Mouse (Mus musculus) limb, embryonic 12.5 days (tissue): ENCODE measurements around the gene Ltbp1. TPM values are rescaled to one million over a fixed set of nuclear protein-coding genes. Genes with fewer than 3 reads are reported as not detected.

Source experiments
- ATAC-seq: fragments of 200-750 bp; cut with Nextera tagmentation; 2 replicates; pipeline ENCODE4 v1.8.0; 2017; ENCODE audit warnings: low read depth, moderate TSS enrichment; ENCODE audit not compliant: insufficient number of reproducible peaks, insufficient read depth, low FRiP score, low TSS enrichment
- H3K27ac ChIP-seq: fragments of 300-500 bp; sonication (generic); 2 replicates; pipeline ENCODE4 v1.5.1; 2016; ENCODE audit warnings: mild to moderate bottlenecking, moderate library complexity
- H3K27me3 ChIP-seq: fragments of 300-500 bp; sonication (generic); 2 replicates; pipeline ENCODE4 v1.6.1; 2016; ENCODE audit warnings: mild to moderate bottlenecking, moderate library complexity
- H3K36me3 ChIP-seq: fragments of 300-500 bp; sonication (generic); 2 replicates; pipeline ENCODE4 v1.6.1; 2016; ENCODE audit warnings: mild to moderate bottlenecking, moderate library complexity
- H3K4me1 ChIP-seq: fragments of 300-500 bp; sonication (generic); replicated peaks from 2 replicates; pipeline ENCODE4 v1.6.1; 2016
- H3K4me2 ChIP-seq: fragments of 300-500 bp; sonication (generic); 2 replicates; pipeline ENCODE4 v1.6.1; 2016; ENCODE audit warnings: mild to moderate bottlenecking, moderate library complexity
- H3K4me3 ChIP-seq: fragments of 300-500 bp; sonication (generic); replicated peaks from 2 replicates; pipeline ENCODE4 v1.5.1; 2016; ENCODE audit warnings: mild to moderate bottlenecking
- H3K9ac ChIP-seq: fragments of 300-500 bp; sonication (generic); replicated peaks from 2 replicates; pipeline ENCODE4 v1.6.1; 2016; ENCODE audit warnings: mild to moderate bottlenecking, moderate library complexity
- H3K9me3 ChIP-seq: fragments of 300-500 bp; sonication (generic); 2 replicates; pipeline ENCODE4 v1.6.1; 2016; ENCODE audit warnings: mild to moderate bottlenecking, moderate library complexity
- WGBS: fragments of 180-500 bp; shearing (Covaris S2); methylation state at CpG from one replicate; pipeline ENCODE4 v1.1.7; 2016; 5-methylcytosine and 5-hydroxymethylcytosine counted together
- polyA plus RNA-seq: library from polyadenylated mRNA; unstranded; fragments of >200 nt; fragmentation: Nextera tagmentation; extraction: Ambion mirVana; gene quantifications from 2 replicates; pipeline ENCODE4 v1.2.1, GENCODE M21; 2016

Gene Ltbp1
- polyA plus RNA-seq, 1 experiment from 2014 or later, result 43.8 TPM

- Histone ChIP-seq H3K9me3 (no peaks in the 10 kb centered on the region), H3K4me1 (no peaks in the 10 kb centered on the region), H3K36me3 (peaks cover 12% of the 10 kb centered on the region; the same call in 1 of the 2 replicates), H3K9ac (no peak overlapping the region), H3K27me3 (no peaks in the 10 kb centered on the region), H3K4me3 (no peak overlapping the region), H3K4me2 (no peak overlapping the region), H3K27ac (no peak overlapping the region)
- 45% methylated on average over 2 of the region's 2 CpGs for WGBS
- ATAC-seq, result no peak
Measured at GRCm38 (mm10) chr17:75258427-75258826, 253.1 kb downstream of the Ltbp1 start.

- H3K9me3 ChIP-seq, result no peaks in the 10 kb centered on the region
- ATAC-seq, result no peak
- no peak overlapping the region for H3K4me3 ChIP-seq
- H3K27me3 ChIP-seq, result no peaks in the 10 kb centered on the region
- WGBS, result 88% methylated on average over 3 of the region's 3 CpGs
- H3K4me2 ChIP-seq, result no peak overlapping the region
- no peaks in the 10 kb centered on the region; the same call in 1 of the 2 replicates for H3K4me1 ChIP-seq
- H3K27ac ChIP-seq, result no peak overlapping the region
- peaks cover 27% of the 10 kb centered on the region for H3K36me3 ChIP-seq
- H3K9ac ChIP-seq, result no peak overlapping the region
Measured at GRCm38 (mm10) chr17:75263336-75263990, 258.1 kb downstream of the Ltbp1 start.

GRCm38 (mm10) chr17:75268506-75268905, 263.1 kb downstream of the Ltbp1 start:
- no peak overlapping the region for H3K27ac ChIP-seq
- no peaks in the 10 kb centered on the region; the same call in 1 of the 2 replicates for H3K4me1 ChIP-seq
- no peak overlapping the region for H3K4me3 ChIP-seq
- no peak overlapping the region for H3K4me2 ChIP-seq
- peaks cover 26% of the 10 kb centered on the region for H3K36me3 ChIP-seq
- no peak for ATAC-seq
- no peak overlapping the region for H3K9ac ChIP-seq
- 73% methylated on average over 4 of the region's 4 CpGs for WGBS
- no peaks in the 10 kb centered on the region for H3K9me3 ChIP-seq
- H3K27me3 ChIP-seq, result no peaks in the 10 kb centered on the region

GRCm38 (mm10) chr17:75272446-75272845, 267.1 kb downstream of the Ltbp1 start:
- H3K4me3 ChIP-seq, result no peak overlapping the region
- no peaks in the 10 kb centered on the region; the same call in 1 of the 2 replicates for H3K4me1 ChIP-seq
- no peaks in the 10 kb centered on the region for H3K9me3 ChIP-seq
- H3K36me3 ChIP-seq, result peaks cover 32% of the 10 kb centered on the region
- no peak overlapping the region for H3K9ac ChIP-seq
- WGBS, result 90% methylated on average over 3 of the region's 3 CpGs
- no peak for ATAC-seq
- H3K27ac ChIP-seq, result no peak overlapping the region
- H3K4me2 ChIP-seq, result no peak overlapping the region
- H3K27me3 ChIP-seq, result no peaks in the 10 kb centered on the region

GRCm38 (mm10) chr17:75273272-75273671, 267.9 kb downstream of the Ltbp1 start:
- WGBS, result 84% methylated on average over 1 of the region's 1 CpGs
- H3K4me2 ChIP-seq, result no peak overlapping the region
- peaks cover 26% of the 10 kb centered on the region for H3K36me3 ChIP-seq
- no peaks in the 10 kb centered on the region for H3K27me3 ChIP-seq
- H3K9ac ChIP-seq, result no peak overlapping the region
- ATAC-seq, result no peak
- no peaks in the 10 kb centered on the region for H3K9me3 ChIP-seq
- no peaks in the 10 kb centered on the region for H3K4me1 ChIP-seq
- H3K27ac ChIP-seq, result no peak overlapping the region
- no peak overlapping the region for H3K4me3 ChIP-seq

- H3K9me3 ChIP-seq, result no peaks in the 10 kb centered on the region
- H3K9ac ChIP-seq, result no peak overlapping the region
- no peak for ATAC-seq
- H3K36me3 ChIP-seq, result peaks cover 17% of the 10 kb centered on the region; the same call in 1 of the 2 replicates
- 83% methylated on average over 6 of the region's 6 CpGs for WGBS
- no peaks in the 10 kb centered on the region for H3K4me1 ChIP-seq
- H3K27ac ChIP-seq, result no peak overlapping the region
- H3K4me2 ChIP-seq, result no peak overlapping the region
- no peak overlapping the region for H3K4me3 ChIP-seq
- no peaks in the 10 kb centered on the region for H3K27me3 ChIP-seq
Measured at GRCm38 (mm10) chr17:75275302-75275701, 269.9 kb downstream of the Ltbp1 start.

- no peaks in the 10 kb centered on the region for H3K9me3 ChIP-seq
- no peaks in the 10 kb centered on the region for H3K27me3 ChIP-seq
- H3K9ac ChIP-seq, result no peak overlapping the region
- no peak for ATAC-seq
- no peak overlapping the region for H3K4me3 ChIP-seq
- H3K4me1 ChIP-seq, result no peaks in the 10 kb centered on the region
- H3K4me2 ChIP-seq, result no peak overlapping the region
- whole genome bisulfite sequencing, result 90% methylated on average over 1 of the region's 1 CpGs
- H3K36me3 ChIP-seq, result peaks cover 27% of the 10 kb centered on the region; the same call in 1 of the 2 replicates
- no peak overlapping the region for H3K27ac ChIP-seq
Measured at GRCm38 (mm10) chr17:75278106-75278505, 272.7 kb downstream of the Ltbp1 start.

- no peaks in the 10 kb centered on the region for H3K9me3 ChIP-seq
- H3K4me1 ChIP-seq, result no peaks in the 10 kb centered on the region
- WGBS, result 85% methylated on average over 6 of the region's 6 CpGs
- H3K27ac ChIP-seq, result no peak overlapping the region
- H3K9ac ChIP-seq, result no peak overlapping the region
- peaks cover 30% of the 10 kb centered on the region for H3K36me3 ChIP-seq
- no peak for ATAC-seq
- H3K4me3 ChIP-seq, result no peak overlapping the region
- no peaks in the 10 kb centered on the region for H3K27me3 ChIP-seq
- no peak overlapping the region for H3K4me2 ChIP-seq
Measured at GRCm38 (mm10) chr17:75278561-75278960, 273.2 kb downstream of the Ltbp1 start.

GRCm38 (mm10) chr17:75281345-75281744, 276.0 kb downstream of the Ltbp1 start:
- ATAC-seq, result no peak
- no peaks in the 10 kb centered on the region for H3K4me1 ChIP-seq
- H3K9ac ChIP-seq, result no peak overlapping the region
- H3K4me2 ChIP-seq, result no peak overlapping the region
- no peak overlapping the region for H3K27ac ChIP-seq
- H3K36me3 ChIP-seq, result peaks cover 35% of the 10 kb centered on the region
- no peaks in the 10 kb centered on the region for H3K9me3 ChIP-seq
- no peak overlapping the region for H3K4me3 ChIP-seq
- no peaks in the 10 kb centered on the region for H3K27me3 ChIP-seq
- 73% methylated on average over 5 of the region's 5 CpGs for WGBS

GRCm38 (mm10) chr17:75284876-75285708, 279.7 kb downstream of the Ltbp1 start:
- Histone ChIP-seq H3K4me1 (no peaks in the 10 kb centered on the region), H3K36me3 (peaks cover 31% of the 10 kb centered on the region), H3K9ac (no peak overlapping the region), H3K4me3 (no peak overlapping the region), H3K27me3 (no peaks in the 10 kb centered on the region), H3K4me2 (no peak overlapping the region), H3K9me3 (no peaks in the 10 kb centered on the region), H3K27ac (no peak overlapping the region)
- WGBS, result 91% methylated on average over 9 of the region's 9 CpGs
- ATAC-seq, result no peak

- peaks cover 56% of the 10 kb centered on the region for H3K36me3 ChIP-seq
- H3K9ac ChIP-seq, result no peak overlapping the region
- ATAC-seq, result no peak
- H3K4me2 ChIP-seq, result no peak overlapping the region
- H3K27ac ChIP-seq, result no peak overlapping the region
- no peaks in the 10 kb centered on the region for H3K27me3 ChIP-seq
- 0 out of 2 replicates have a peak, but pooled peaks cover 7% of the 10 kb centered on the region for H3K4me1 ChIP-seq
- WGBS, result 46% methylated on average over 3 of the region's 3 CpGs
- no peak overlapping the region for H3K4me3 ChIP-seq
- no peaks in the 10 kb centered on the region for H3K9me3 ChIP-seq
Measured at GRCm38 (mm10) chr17:75292986-75293385, 287.6 kb downstream of the Ltbp1 start.
